Mouse (Mus musculus): ENCODE measurements around the gene Tiam1. TPM values are rescaled to one million over a fixed set of nuclear protein-coding genes. Genes with fewer than 3 reads are reported as not detected.

Tiam1 gene
- polyA plus RNA-seq, 1 experiment from 2014 or later, result 18.5 TPM

DNA sequence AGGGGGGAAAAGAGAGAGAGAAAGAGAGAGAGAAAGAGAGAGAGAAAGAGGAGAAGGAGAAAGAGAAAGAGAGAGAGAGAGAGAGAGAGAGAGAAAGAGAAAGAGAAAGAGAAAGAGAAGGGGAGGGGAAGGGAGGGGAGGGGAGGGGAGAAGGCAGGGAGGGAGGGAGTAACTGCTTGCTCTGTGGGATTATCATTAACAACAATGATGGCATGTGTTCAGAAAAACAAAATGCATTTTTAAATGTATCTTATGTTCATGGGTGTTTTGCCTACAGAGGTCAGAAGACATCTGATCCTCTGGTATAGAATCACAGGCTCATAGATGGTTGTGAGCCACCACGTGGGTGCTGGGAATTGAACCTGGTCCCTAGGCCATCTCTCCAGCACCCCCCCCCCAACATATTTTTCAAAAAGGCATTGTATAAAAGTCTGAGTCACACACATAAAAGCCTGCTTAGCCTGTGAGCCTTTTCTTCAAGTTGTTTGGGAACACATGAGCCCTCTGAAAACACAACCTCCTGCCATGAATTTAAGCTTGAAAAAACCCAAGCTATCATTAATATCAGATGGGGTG, 237.8 kb downstream of the Tiam1 start:
- 92% methylated on average over 1 of the region's 1 CpGs for WGBS

DNA sequence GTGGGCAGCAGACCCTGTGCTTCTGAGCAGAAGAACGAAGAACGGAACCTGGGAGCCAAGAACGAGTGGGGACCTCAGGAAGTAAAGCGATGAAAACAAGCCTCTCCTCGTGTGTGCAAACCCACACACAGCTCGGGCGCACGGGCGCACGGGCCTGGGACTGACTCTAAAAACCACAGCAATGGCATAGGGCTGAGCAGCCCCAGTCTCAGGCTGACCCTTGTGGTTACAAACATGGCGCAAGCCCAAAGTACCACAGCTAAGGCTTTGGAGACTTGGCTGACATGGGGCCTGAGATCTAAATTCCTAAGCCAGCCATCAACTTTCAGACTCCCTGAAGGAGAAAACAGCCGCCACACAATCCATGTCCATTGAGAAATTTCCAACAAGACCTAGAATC, 239.4 kb downstream of the Tiam1 start:
- no peaks in the 10 kb centered on the region for H3K4me1 ChIP-seq (ENCODE audit: insufficient read depth)
- ATAC-seq (ENCODE audit: insufficient read depth) (no peak), DNase-seq (no peak)
- no peaks in the 10 kb centered on the region for H3K27me3 ChIP-seq (ENCODE audit: insufficient read depth, low read length)
- no peak for TF ChIP-seq CTCF (IDR thresholded peaks at IDR 0.05; ENCODE audit: low read depth)
- no peaks in the 10 kb centered on the region for H3K36me3 ChIP-seq (ENCODE audit: insufficient read depth)
- H3K9me3 ChIP-seq (ENCODE audit: low read depth, low read length), result no peaks in the 10 kb centered on the region
- H3K4me3 ChIP-seq (ENCODE audit: low read depth, low read length), result no peak overlapping the region
- no peak overlapping the region for H3K4me2 ChIP-seq
- 90% methylated on average over 12 of the region's 12 CpGs for WGBS
- no peak overlapping the region for H3K27ac ChIP-seq (ENCODE audit: low read depth)
- H3K9ac ChIP-seq, result no peak overlapping the region

More for the DNA sequence above, 237.8 kb downstream of the Tiam1 start:
- ATAC-seq (ENCODE audit: insufficient read depth) (no peak), DNase-seq (no peak)
- no peaks in the 10 kb centered on the region for H3K27me3 ChIP-seq (ENCODE audit: insufficient read depth, low read length)
- no peaks in the 10 kb centered on the region for H3K4me1 ChIP-seq (ENCODE audit: insufficient read depth)
- H3K9ac ChIP-seq, result no peak overlapping the region
- no peaks in the 10 kb centered on the region for H3K9me3 ChIP-seq (ENCODE audit: low read depth, low read length)
- H3K27ac ChIP-seq (ENCODE audit: low read depth), result no peak overlapping the region
- no peak overlapping the region for H3K4me3 ChIP-seq (ENCODE audit: low read depth, low read length)
- TF ChIP-seq CTCF (IDR thresholded peaks at IDR 0.05; ENCODE audit: low read depth), result no peak
- H3K36me3 ChIP-seq (ENCODE audit: insufficient read depth), result no peaks in the 10 kb centered on the region
- no peak overlapping the region for H3K4me2 ChIP-seq

DNA sequence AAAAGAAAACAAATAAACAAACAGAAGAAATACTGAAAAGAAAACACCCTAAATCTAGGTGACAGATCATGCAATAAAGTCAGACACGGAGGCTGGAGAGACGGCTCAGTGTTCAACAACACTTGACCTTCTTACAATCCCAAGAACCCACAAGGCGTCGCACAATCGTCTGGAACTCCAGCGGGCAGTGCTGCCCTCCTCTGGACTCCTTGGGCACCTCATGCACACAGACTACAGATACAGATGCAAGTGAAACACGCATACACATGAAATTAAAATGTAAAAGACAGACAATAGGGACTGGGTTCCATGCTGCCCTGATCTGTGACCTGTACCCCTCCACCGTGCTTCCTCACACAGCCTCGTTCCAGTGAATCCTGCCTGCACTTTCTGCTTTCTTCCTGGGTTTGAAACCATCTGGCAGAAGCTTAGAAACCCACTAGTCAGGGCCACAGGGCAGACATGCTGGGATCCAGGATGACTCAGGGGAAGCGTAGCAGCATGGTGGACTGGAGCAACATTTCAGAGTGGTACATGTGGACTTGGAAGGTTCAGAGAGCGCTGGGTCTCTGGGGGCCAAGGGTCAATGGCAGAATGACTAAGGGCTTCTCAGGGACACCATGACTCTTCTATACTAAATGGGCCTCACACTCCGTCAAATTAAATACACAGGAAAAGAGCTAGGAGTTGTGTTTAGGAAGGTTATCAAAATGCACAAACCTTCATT, 240.8 kb downstream of the Tiam1 start:
- no peak overlapping the region for H3K4me2 ChIP-seq
- ATAC-seq (ENCODE audit: insufficient read depth) (no peak), DNase-seq (no peak)
- no peaks in the 10 kb centered on the region for H3K4me1 ChIP-seq (ENCODE audit: insufficient read depth)
- TF ChIP-seq CTCF (IDR thresholded peaks at IDR 0.05; ENCODE audit: low read depth), result peak; percentile 15; the same call in 1 of the 2 replicates
- no peak overlapping the region for H3K4me3 ChIP-seq (ENCODE audit: low read depth, low read length)
- no peaks in the 10 kb centered on the region for H3K36me3 ChIP-seq (ENCODE audit: insufficient read depth)
- no peak overlapping the region for H3K9ac ChIP-seq
- no peak overlapping the region for H3K27ac ChIP-seq (ENCODE audit: low read depth)
- H3K9me3 ChIP-seq (ENCODE audit: low read depth, low read length), result no peaks in the 10 kb centered on the region
- WGBS, result 88% methylated on average over 12 of the region's 12 CpGs
- no peaks in the 10 kb centered on the region for H3K27me3 ChIP-seq (ENCODE audit: insufficient read depth, low read length)

DNA sequence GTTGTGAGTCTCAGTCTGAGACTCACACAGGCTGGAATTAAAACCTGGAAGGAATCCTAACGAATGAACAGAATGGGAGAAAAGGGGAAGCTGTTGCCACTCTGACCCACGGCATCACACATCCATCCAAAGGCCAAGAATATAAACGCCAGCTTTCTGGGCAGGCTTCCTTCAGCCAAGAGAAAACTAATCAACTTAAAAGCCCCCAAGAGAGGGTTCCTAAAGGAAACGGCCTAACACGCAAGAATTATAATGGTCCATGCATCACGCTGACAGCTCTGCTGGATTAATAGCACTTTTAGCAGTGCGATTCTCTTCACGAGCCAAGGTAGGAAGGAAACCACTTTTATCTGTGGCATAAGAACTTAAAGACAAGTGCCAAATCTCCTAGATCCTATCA, 242.9 kb downstream of the Tiam1 start:
- Histone ChIP-seq H3K9me3 (ENCODE audit: low read depth, low read length) (no peaks in the 10 kb centered on the region), H3K9ac (no peak overlapping the region), H3K4me2 (no peak overlapping the region), H3K36me3 (ENCODE audit: insufficient read depth) (no peaks in the 10 kb centered on the region), H3K27me3 (ENCODE audit: insufficient read depth, low read length) (no peaks in the 10 kb centered on the region), H3K27ac (ENCODE audit: low read depth) (no peak overlapping the region), H3K4me3 (ENCODE audit: low read depth, low read length) (no peak overlapping the region), H3K4me1 (ENCODE audit: insufficient read depth) (no peaks in the 10 kb centered on the region)
- 34% methylated on average over 8 of the region's 8 CpGs for WGBS
- DNase-seq (no peak), ATAC-seq (ENCODE audit: insufficient read depth) (no peak)
- no peak for TF ChIP-seq CTCF (IDR thresholded peaks at IDR 0.05; ENCODE audit: low read depth)

DNA sequence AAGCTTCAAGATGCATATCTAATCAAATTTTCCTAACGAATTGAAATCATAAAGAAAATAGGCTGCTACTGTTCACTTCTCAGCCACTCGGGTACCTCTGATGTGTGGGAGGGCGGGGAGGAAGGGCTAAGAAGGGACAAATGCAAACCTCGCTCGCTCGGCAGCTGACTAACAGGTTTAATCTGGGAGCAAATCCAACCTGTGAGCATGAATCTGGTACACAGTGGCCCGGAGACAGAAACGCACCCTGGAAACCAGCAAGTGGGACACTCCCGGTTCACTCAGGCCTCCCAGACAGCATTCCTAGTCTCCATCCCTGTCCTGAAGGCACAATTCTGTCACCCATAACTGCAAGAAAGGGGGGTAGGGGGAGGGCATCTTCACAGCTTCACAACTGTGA, 244.4 kb downstream of the Tiam1 start:
- no peaks in the 10 kb centered on the region for H3K9me3 ChIP-seq (ENCODE audit: low read depth, low read length)
- H3K36me3 ChIP-seq (ENCODE audit: insufficient read depth), result no peaks in the 10 kb centered on the region
- no peaks in the 10 kb centered on the region for H3K27me3 ChIP-seq (ENCODE audit: insufficient read depth, low read length)
- H3K4me3 ChIP-seq (ENCODE audit: low read depth, low read length), result no peak overlapping the region
- H3K9ac ChIP-seq, result no peak overlapping the region
- DNase-seq, result no peak
- WGBS, result 64% methylated on average over 9 of the region's 9 CpGs
- ATAC-seq (ENCODE audit: insufficient read depth), result no peak
- H3K4me2 ChIP-seq, result no peak overlapping the region
- H3K27ac ChIP-seq (ENCODE audit: low read depth), result no peak overlapping the region
- 0 out of 2 replicates have a peak, but pooled peaks cover 7% of the 10 kb centered on the region for H3K4me1 ChIP-seq (ENCODE audit: insufficient read depth)
- no peak for TF ChIP-seq CTCF (IDR thresholded peaks at IDR 0.05; ENCODE audit: low read depth)

DNA sequence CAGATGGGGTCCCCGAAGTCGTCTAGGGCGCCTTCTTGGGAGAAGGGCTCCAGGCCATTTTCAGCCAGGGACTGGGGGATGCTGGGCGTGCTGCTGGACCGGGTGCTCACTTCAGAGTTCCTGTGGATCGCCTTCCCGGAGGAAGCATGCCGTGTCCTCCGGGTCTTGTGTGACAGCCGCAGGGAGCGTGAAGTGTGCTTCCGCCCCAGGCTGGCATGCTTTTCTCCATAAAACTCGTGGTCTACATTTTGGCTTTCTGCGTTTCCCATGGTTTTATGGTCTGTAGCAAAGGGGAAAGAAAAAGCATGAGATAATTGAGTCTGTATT, 245.3 kb downstream of the Tiam1 start:
- 88% methylated on average over 14 of the region's 14 CpGs for WGBS
- TF ChIP-seq CTCF (IDR thresholded peaks at IDR 0.05; ENCODE audit: low read depth), result no peak
- Histone ChIP-seq H3K9ac (no peak overlapping the region), H3K4me2 (no peak overlapping the region), H3K27me3 (ENCODE audit: insufficient read depth, low read length) (no peaks in the 10 kb centered on the region), H3K36me3 (ENCODE audit: insufficient read depth) (no peaks in the 10 kb centered on the region), H3K4me3 (ENCODE audit: low read depth, low read length) (no peak overlapping the region), H3K9me3 (ENCODE audit: low read depth, low read length) (no peaks in the 10 kb centered on the region), H3K4me1 (ENCODE audit: insufficient read depth) (0 out of 2 replicates have a peak, but pooled peaks cover 7% of the 10 kb centered on the region), H3K27ac (ENCODE audit: low read depth) (no peak overlapping the region)
- no peak for ATAC-seq (ENCODE audit: insufficient read depth)
- no peak for DNase-seq

DNA sequence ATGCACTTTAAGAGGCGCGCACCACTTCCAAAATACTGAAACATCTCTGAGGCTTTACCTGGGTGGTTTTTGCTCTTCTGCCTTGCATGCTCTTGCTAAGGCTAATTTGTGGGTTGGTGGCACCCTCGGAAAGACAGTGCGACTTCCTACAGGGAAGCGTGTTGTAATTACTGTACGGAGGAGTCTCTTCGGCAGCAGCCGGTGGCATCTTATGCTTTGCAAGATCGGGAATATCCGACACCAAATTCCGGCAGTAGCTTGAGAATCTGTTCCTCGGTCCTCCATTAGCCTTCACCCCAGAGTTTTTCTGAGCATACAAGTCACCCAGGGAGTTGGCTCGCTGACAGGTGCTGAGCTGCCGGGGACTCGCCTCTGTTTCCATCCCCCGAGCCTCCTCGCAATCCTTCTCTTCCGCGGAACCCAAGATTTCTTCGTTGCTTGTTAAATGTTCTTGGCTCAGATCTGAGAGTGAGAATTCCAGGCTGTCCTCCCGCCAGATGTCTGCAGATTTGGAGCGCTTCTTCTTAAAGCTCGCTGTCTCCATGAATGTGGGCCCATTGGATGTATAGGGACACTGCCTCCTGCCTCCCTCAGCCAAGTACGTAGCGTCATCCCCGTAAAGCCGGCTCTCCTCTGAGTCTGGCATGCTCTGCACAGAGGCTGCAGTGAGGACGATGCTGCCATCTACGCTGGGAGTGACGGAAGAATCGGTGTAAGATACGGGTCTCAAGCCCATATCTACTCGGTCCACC, 245.8 kb downstream of the Tiam1 start:
- WGBS, result 79% methylated on average over 33 of the region's 33 CpGs
- Histone ChIP-seq H3K9me3 (ENCODE audit: low read depth, low read length) (no peaks in the 10 kb centered on the region), H3K4me1 (ENCODE audit: insufficient read depth) (0 out of 2 replicates have a peak, but pooled peaks cover 7% of the 10 kb centered on the region), H3K9ac (no peak overlapping the region; the same call in 1 of the 2 replicates), H3K27me3 (ENCODE audit: insufficient read depth, low read length) (no peaks in the 10 kb centered on the region), H3K27ac (ENCODE audit: low read depth) (no peak overlapping the region), H3K4me3 (ENCODE audit: low read depth, low read length) (no peak overlapping the region), H3K4me2 (no peak overlapping the region), H3K36me3 (ENCODE audit: insufficient read depth) (no peaks in the 10 kb centered on the region)
- TF ChIP-seq CTCF (IDR thresholded peaks at IDR 0.05; ENCODE audit: low read depth), result no peak
- DNase-seq, result peak; percentile 44
- no peak for ATAC-seq (ENCODE audit: insufficient read depth)

All from lung, embryonic 14.5 days (tissue).